Mouse (Mus musculus) Patski (cell line): Measurements from ENCODE around the gene Map2k1. TPM values are rescaled to one million over a fixed set of nuclear protein-coding genes. Genes with fewer than 3 reads are reported as not detected.

Experiments
- ATAC-seq: fragments of 100-300 bp; one replicate; pipeline ENCODE4 v1.8.0; 2021
- CTCF ChIA-PET: fragments of 350-600 bp; sonication (Branson Sonifier 250); formaldehyde crosslinking; loops from one replicate; lab custom pipeline; 2022; ENCODE audit warnings: inconsistent platforms; lab: Charles Lee
- POLR2A ChIA-PET: fragments of 350-600 bp; sonication (Branson Sonifier 250); formaldehyde crosslinking; loops from one replicate; lab custom pipeline; 2022; ENCODE audit warnings: antibody characterized with exemption, inconsistent platforms; lab: Charles Lee
- DNase-seq: peaks from one replicate; pipeline ENCODE4 v3.0.0-alpha.2; 2011; ENCODE audit warnings: low read depth, low spot score
- H3K27me3 ChIP-seq: fragments of 371-371 bp; one replicate; pipeline ENCODE4 v1.5.1; 2021
- CTCF ChIP-seq: fragments of 100-300 bp; IDR thresholded peaks from one replicate; pipeline ENCODE4 v1.5.1; 2021
- in situ Hi-C: fragments of 300-500 bp; cut with MboI; formaldehyde crosslinking; loops from 3 replicates; pipeline ENCODE4 v1.11.1; 2018; ENCODE audit warnings: low pct_unique_long_range_greater_than_20kb, mixed read lengths
- polyA plus RNA-seq: library from polyadenylated mRNA; unstranded; gene quantifications from one replicate; pipeline ENCODE4 v1.2.3, GENCODE M21; 2021

The Map2k1 gene
- polyA plus RNA-seq, 1 experiment from 2014 or later = 115 TPM

DNA sequence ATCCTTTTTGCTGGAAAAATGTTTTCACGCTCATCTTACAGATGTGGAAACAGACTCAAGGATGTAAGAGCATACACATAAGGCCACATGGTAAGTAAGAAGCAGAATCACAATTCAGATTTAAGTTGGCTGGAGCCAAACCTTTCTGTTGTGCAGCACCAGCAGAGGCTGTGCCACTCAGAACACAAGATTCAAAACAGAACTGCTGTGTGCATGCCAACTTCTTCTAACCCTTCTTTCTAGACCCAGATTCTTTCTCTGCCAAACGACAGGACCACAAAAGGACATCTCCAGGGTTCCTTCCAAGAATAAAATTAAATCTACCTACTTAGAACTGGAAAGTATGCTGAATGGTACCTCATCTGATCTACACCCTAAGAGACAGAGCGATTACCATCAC lies 21.8 kb downstream of the Map2k1 start:
- DNase-seq = no peak
- in situ Hi-C loops = no loop called here
- ChIA-PET POLR2A (no interaction called here), CTCF (interaction anchor here (1.1 to 1.6 kb wide), 2 partner anchors 9 kb away, joined by 3 to 5 read pairs; no protein-coding TSS in a partner anchor)
- no peak for ATAC-seq
- no peaks in the 10 kb centered on the region for H3K27me3 ChIP-seq
- no peak for TF ChIP-seq CTCF

DNA sequence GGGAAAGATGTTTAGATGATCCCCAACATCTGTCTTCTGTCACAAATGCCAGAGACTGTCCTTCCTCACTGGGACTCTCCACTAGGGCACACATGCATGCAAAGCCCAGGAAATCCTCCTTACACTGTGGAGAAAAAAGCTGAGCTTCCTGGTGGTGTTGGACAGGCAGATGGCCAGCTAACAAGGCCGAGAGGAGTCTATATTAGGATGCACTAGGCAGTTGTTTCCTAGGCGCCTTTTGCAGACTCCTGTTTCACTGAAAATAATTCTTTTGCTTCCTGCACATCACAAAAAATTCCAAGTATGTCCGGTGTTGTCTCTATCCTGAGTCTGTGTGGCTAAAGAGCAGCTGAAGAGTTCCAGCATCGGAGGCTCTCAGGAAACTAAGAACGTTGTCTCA lies 22.3 kb downstream of the Map2k1 start:
- in situ Hi-C loops = no loop called here
- POLR2A ChIA-PET = no interaction called here

DNA sequence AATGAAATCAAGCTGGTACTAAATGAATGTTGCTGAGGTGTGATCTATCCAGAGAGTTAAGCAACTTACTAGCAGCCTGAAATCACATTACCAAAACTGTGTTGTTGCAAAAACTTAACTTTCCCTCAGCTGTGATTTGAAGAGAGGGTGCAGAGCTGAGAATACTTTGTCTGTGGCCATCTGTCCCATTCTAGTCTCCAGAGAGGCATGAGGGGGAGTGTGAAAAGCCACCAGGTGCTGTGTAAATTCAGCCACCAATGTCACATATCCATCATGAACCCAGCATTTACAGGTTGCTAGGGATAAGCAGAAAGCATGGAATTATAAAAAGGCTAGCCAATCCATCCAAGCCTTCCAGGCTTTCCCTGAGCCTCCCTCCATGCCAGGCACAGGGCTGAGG lies 24.5 kb downstream of the Map2k1 start:
- no peak for ATAC-seq
- CTCF ChIA-PET = no interaction called here

More for the DNA sequence above, 22.3 kb downstream of the Map2k1 start:
- no peak for DNase-seq
- TF ChIP-seq CTCF = no peak
- no peak for ATAC-seq
- CTCF ChIA-PET = interaction anchor here (1.1 to 1.6 kb wide), 2 partner anchors 9 kb away, joined by 3 to 5 read pairs; no protein-coding TSS in a partner anchor
- no peaks in the 10 kb centered on the region for H3K27me3 ChIP-seq

DNA sequence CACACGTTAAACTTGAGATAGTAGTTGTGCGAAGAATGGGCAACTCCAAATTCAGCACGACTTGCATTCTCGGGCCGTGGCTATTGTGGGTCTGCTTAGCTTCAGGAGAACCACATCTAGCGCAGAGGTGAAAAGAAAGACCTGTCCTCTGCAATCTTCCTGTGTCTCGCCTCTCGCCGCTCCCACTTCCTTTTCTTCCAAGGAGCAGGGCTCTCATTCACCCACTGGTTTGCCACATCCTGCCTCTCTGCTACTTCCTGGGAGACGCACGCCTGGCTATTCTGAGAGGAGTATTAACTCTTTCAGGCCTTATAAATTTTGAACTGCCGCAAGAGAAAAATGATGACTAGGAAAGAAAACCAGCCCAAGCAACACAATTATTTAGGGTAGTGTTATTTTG lies 25.7 kb downstream of the Map2k1 start:
- in situ Hi-C loops = no loop called here
- no peaks in the 10 kb centered on the region for H3K27me3 ChIP-seq
- CTCF ChIA-PET = no interaction called here
- TF ChIP-seq CTCF = no peak
- no peak for ATAC-seq
- POLR2A ChIA-PET = interaction anchor here (0.7 kb wide), 1 partner anchor 31 kb away, joined by 5 read pairs; no protein-coding TSS in a partner anchor
- DNase-seq = no peak

More for the DNA sequence above, 24.5 kb downstream of the Map2k1 start:
- no peak for DNase-seq
- in situ Hi-C loops = no loop called here
- POLR2A ChIA-PET = no interaction called here
- TF ChIP-seq CTCF = no peak
- H3K27me3 ChIP-seq = no peaks in the 10 kb centered on the region

DNA sequence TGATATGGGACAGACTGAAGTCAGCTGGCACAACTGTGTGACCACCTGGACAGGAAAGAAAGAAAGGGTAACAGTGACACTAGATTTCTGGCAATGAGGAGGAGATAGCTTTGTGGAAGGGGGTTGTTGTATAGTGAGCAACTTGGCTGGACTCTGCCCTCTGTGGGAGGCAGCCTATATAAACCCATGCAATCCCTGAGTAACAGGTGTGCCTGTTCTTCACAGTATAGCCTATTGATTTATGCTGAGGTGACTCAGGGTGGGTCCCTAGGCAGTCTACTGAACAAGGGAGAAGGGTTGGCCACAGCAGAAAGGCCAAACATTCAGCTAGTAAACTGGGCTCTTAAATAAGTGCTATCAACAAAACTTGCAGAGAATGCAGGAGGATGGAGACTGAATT lies 27.6 kb downstream of the Map2k1 start:
- TF ChIP-seq CTCF = no peak
- H3K27me3 ChIP-seq = no peaks in the 10 kb centered on the region
- in situ Hi-C loops = no loop called here
- ATAC-seq = no peak
- no peak for DNase-seq
- ChIA-PET POLR2A (no interaction called here), CTCF (no interaction called here)

DNA sequence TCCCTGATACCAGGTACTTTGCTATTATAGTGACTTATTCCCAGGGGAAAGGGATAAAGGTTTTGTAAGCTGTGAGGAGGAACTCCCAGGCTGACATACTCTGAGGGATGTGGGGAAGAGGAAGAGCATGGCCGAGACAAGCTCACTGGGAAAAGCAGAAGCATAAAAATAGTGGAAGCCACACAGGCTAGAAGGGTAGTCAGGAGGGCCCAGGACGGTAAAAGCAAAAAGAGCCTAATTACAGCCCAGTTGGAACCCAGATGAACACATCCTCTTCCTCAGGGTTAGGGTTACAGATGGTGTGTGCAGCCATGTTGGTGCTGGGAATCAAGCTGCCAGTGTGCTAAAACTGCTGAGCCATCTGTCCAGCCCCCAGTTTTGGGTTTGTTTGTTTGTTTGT lies 31.3 kb downstream of the Map2k1 start:
- no peak for TF ChIP-seq CTCF
- ATAC-seq (no peak), DNase-seq (no peak)
- no peaks in the 10 kb centered on the region for H3K27me3 ChIP-seq
- CTCF ChIA-PET = no interaction called here
- in situ Hi-C loops = no loop called here
- POLR2A ChIA-PET = no interaction called here

DNA sequence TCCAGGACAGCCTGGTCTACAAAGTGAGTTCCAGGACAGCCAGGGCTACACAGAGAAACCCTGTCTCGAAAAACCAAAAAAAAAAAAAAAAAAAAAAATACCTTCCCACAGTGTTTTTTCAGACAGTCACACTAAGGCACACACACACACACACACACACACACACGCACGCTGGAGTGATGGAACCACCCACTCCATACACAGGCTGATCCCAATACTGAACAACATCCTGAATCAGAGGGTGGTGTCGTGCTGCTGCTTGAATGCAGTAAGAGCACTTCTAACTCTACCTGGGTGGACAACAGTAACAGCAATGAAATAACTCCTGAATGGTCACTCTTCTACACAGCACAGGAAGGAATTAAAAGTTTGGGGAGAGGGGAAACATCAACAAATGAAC lies 32.0 kb downstream of the Map2k1 start:
- in situ Hi-C loops = no loop called here
- no peak for ATAC-seq
- POLR2A ChIA-PET = no interaction called here

DNA sequence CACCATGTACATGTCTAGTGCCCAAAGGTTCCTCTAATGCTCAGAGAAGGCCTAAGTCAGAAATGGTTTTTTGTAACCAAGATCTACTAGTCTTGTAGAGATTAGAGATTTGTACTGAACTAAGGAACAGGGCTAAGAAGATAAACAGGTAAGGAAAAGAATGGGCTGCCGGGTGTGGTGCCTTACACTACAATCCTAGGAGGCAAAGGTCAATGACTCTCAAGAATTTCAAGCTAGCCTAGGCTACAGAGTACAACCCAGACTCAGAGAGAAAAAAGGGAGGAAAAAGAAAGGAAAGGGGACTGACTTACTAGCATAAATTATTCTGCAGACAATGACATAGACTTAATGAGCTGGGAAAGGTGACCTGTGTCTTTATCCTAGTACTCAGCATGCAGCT lies 32.8 kb downstream of the Map2k1 start:
- CTCF ChIA-PET = interaction anchor here (0.8 kb wide), 1 partner anchor 9 kb away, joined by 3 read pairs; no protein-coding TSS in a partner anchor

More for the DNA sequence above, 32.0 kb downstream of the Map2k1 start:
- no peak for TF ChIP-seq CTCF
- no peak for DNase-seq
- CTCF ChIA-PET = no interaction called here
- H3K27me3 ChIP-seq = no peaks in the 10 kb centered on the region

DNA sequence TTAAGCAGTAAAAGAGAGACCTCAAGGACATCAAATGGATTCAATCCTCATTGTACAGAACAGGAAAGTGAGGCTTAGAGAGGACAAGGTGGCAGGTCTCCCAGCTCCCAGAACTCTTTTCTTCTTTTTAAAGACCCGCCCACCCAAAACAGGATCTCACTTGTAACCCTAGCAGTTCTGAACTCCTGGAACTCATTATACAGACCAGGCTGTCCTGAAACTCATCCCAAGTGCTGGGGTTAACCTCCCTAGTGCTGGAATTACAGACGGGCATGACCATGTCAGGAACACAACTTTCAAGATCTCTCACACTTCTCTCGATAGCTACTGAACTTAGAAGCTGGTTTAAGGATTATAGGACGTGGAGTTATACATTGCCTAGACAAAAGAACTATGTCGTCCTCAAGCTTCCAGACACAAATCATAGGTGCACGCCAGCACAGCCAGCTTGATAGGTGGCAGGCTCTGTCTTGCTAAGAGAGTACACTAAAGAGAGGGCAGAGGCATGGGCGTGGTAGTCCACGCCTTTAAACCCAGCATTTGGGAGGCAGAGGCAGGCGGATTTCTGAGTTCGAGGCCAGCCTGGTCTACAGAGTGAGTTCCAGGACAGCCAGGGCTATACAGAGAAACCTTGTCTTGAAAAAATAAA lies 33.5 kb downstream of the Map2k1 start:
- no peak for TF ChIP-seq CTCF
- POLR2A ChIA-PET = no interaction called here
- DNase-seq = no peak
- ATAC-seq = no peak
- no peaks in the 10 kb centered on the region for H3K27me3 ChIP-seq
- CTCF ChIA-PET = interaction anchor here (0.8 kb wide), 1 partner anchor 10 kb away, joined by 3 read pairs; no protein-coding TSS in a partner anchor
- in situ Hi-C loops = no loop called here

More for the DNA sequence above, 32.8 kb downstream of the Map2k1 start:
- POLR2A ChIA-PET = no interaction called here
- no peaks in the 10 kb centered on the region for H3K27me3 ChIP-seq
- TF ChIP-seq CTCF = no peak
- in situ Hi-C loops = no loop called here
- ATAC-seq = no peak
- no peak for DNase-seq

DNA sequence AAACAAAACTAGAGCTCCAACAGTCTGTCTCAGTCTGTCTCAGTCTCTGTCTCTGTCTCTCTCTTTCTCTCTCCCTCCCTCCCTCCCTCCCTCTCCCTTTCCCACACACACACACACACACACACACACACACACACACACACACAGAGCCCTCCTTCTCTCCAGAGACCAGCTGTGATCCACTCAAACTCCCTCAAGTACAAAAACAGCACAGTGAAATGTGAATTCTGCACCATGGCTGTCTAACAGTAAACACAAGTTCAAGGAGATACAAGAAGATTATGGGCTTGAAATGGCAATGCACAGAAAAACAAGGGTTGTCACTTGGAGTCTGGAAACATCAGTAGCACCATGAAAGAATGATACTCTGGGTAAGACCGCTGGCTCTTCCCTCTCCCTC lies 34.1 kb downstream of the Map2k1 start:
- ATAC-seq (no peak), DNase-seq (no peak)
- no peaks in the 10 kb centered on the region for H3K27me3 ChIP-seq
- CTCF ChIA-PET = no interaction called here
- TF ChIP-seq CTCF = no peak
- in situ Hi-C loops = no loop called here
- POLR2A ChIA-PET = no interaction called here

DNA sequence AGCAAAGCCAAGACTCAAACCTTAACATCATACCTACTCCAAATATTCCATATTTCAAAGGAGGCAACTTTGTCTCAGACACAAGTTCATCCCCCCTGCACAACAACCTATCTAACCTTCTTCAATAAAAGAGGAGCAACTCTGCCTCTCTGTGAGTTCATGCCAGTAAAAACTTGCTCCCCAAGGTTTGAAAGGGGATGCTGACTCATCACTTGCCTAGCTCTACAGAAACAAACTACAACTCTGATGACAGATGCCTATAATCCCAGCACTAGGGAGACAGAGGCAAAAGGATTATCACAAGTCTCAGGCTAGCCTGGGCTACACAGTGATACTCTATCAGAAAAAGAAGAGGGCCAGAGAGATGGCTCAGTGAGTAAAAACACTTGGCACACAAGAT lies 35.5 kb downstream of the Map2k1 start:
- POLR2A ChIA-PET = no interaction called here
- ATAC-seq (no peak), DNase-seq (no peak)
- TF ChIP-seq CTCF = no peak
- in situ Hi-C loops = no loop called here
- no peaks in the 10 kb centered on the region for H3K27me3 ChIP-seq
- CTCF ChIA-PET = interaction anchor here (1.9 kb wide), 1 partner anchor 10 kb away, joined by 6 read pairs; no protein-coding TSS in a partner anchor
